ENCODE assay signal across 8 mouse cellular contexts in the genomic region with DNA sequence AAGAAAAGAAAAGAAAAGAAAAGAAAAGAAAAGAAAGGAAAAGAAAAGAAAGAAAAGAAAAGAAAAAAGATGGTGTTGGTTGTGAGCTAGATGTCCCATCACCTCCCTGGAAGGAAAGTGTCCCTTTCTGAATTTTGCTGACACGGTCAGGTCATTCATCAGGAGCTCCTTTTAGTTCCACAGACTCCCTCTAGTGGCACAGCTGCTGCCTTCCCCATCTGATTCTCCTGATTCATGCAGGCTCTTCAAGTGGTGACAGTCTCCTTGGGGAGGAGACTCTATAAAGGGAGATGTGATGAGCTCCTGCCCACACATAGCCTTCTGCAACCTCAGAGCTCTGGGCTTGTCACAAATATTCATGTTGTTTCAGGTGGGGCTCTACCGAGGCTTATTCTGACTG.
DNase-seq lines count a peak whose midpoint lies in the region; ATAC-seq and TF ChIP-seq lines count a peak whose summit lies in the region.
"Not testable (repeated sequence)": the region's sequence is repeated elsewhere in the genome, so short reads cannot be mapped to it uniquely, and the experiment has no call there.

No protein-coding gene starts in this region.

- not testable (repeated sequence) for H3K4me1 ChIP-seq in MEL (ENCODE audit: control insufficient read depth in 1 of 2, insufficient read depth in 2 of 2, low read length in 2 of 2); forebrain, postnatal 0 days (ENCODE audit: insufficient read depth); hindbrain, embryonic 14.5 days (replicated peaks; ENCODE audit: control insufficient read depth, insufficient read depth, low read length); lung, embryonic 14.5 days (ENCODE audit: insufficient read depth)

- H3K9me3 ChIP-seq in MEL (replicated peaks; ENCODE audit: insufficient read depth, low read length); forebrain, postnatal 0 days (ENCODE audit: low read length); hindbrain, embryonic 14.5 days (ENCODE audit: control insufficient read depth, low read length); lung, embryonic 14.5 days (ENCODE audit: low read depth, low read length): not testable (repeated sequence)

- TF ChIP-seq POLR2A in MEL (IDR thresholded peaks at IDR 0.05; ENCODE audit: control insufficient read depth in 1 of 2, insufficient read depth in 1 of 2, low read depth in 1 of 2, low read length in 2 of 2, poor library complexity in 1 of 2), result not testable (repeated sequence)

- H3K4me2 ChIP-seq in forebrain, postnatal 0 days (ENCODE audit: low read depth); hindbrain, embryonic 14.5 days (replicated peaks); lung, embryonic 14.5 days: not testable (repeated sequence)

- not testable (repeated sequence) for ATAC-seq in forebrain, postnatal 0 days; hindbrain, embryonic 14.5 days (ENCODE audit: low FRiP score); lung, embryonic 14.5 days (ENCODE audit: insufficient read depth)

- TF ChIP-seq CTCF in MEL (IDR thresholded peaks at IDR 0.05 in 2 of 3, conservative IDR thresholded peaks at IDR 0.05 in 1 of 3; ENCODE audit: control insufficient read depth in 1 of 3, insufficient read depth in 1 of 3, low read depth in 2 of 3, low read length in 3 of 3, poor library complexity in 1 of 3, severe bottlenecking in 1 of 3), result peak in 2 of 3 experiments; percentile 19 to 23; a peak in 3 of 6 replicates
- peak; percentile 35 for TF ChIP-seq CTCF in forebrain, postnatal 0 days (IDR thresholded peaks at IDR 0.05; ENCODE audit: low read depth)
- peak; percentile 40 for TF ChIP-seq CTCF in lung, embryonic 14.5 days (IDR thresholded peaks at IDR 0.05; ENCODE audit: low read depth)

- not testable (repeated sequence) for H3K4me3 ChIP-seq in MEL (ENCODE audit: control insufficient read depth in 1 of 2, insufficient read depth in 1 of 2, low read depth in 2 of 2, low read length in 2 of 2); forebrain, postnatal 0 days (ENCODE audit: low read depth, low read length); hindbrain, embryonic 14.5 days (replicated peaks; ENCODE audit: low read length); lung, embryonic 14.5 days (ENCODE audit: low read depth, low read length)

- H3K27ac ChIP-seq in MEL (ENCODE audit: control insufficient read depth, low read depth, low read length); forebrain, postnatal 0 days (ENCODE audit: low read depth, low read length); hindbrain, embryonic 14.5 days; lung, embryonic 14.5 days (ENCODE audit: low read depth): not testable (repeated sequence)

- not testable (repeated sequence) for TF ChIP-seq RAD21 in MEL (IDR thresholded peaks at IDR 0.05; ENCODE audit: low read depth, low read length)

- WGBS in forebrain, postnatal 0 days, result 33% methylated on average over 1 of the region's 2 CpGs
- 36% methylated on average over 1 of the region's 2 CpGs for WGBS in hindbrain, embryonic 14.5 days
- WGBS in lung, embryonic 14.5 days, result 29% methylated on average over 1 of the region's 2 CpGs

- DNase-seq in MEL (ENCODE audit: low read depth, low spot score), result peak; percentile 34
- peak; percentile 1 for DNase-seq in c-Kit-positive CD71-negative TER-119-negative erythroid progenitor cells, embryonic 14.5 days (ENCODE audit: low read depth)
- DNase-seq in forebrain, postnatal 0 days, result peak; percentile 8
- peak; percentile 23 for DNase-seq in hindbrain, embryonic 14.5 days (ENCODE audit: low spot score)
- DNase-seq in layer of hippocampus, adult 11-12 months (ENCODE audit: low spot score), result peak; percentile 34
- DNase-seq in lung, embryonic 14.5 days, result peak; percentile 43
- peak; percentile 38 for DNase-seq in right cerebral cortex, adult 18-20 months
- DNase-seq in urinary bladder, postnatal 14 days (ENCODE audit: low spot score), result peak; percentile 3

- H3K79me2 ChIP-seq in MEL (ENCODE audit: control insufficient read depth, insufficient read depth, low read length, poor library complexity), result not testable (repeated sequence)

- H3K36me3 ChIP-seq in MEL (ENCODE audit: control insufficient read depth in 1 of 2, insufficient read depth in 2 of 2, low read length in 2 of 2); forebrain, postnatal 0 days (ENCODE audit: insufficient read depth); hindbrain, embryonic 14.5 days (replicated peaks; ENCODE audit: control insufficient read depth, insufficient read depth); lung, embryonic 14.5 days (ENCODE audit: insufficient read depth): not testable (repeated sequence)

- H3K9ac ChIP-seq in MEL (ENCODE audit: control insufficient read depth, low read depth, low read length, poor library complexity, severe bottlenecking); forebrain, postnatal 0 days; hindbrain, embryonic 14.5 days; lung, embryonic 14.5 days: not testable (repeated sequence)

- TF ChIP-seq EP300 in MEL (IDR thresholded peaks at IDR 0.05; ENCODE audit: low read depth in 1 of 2, low read length in 2 of 2), result not testable (repeated sequence)

- H3K27me3 ChIP-seq in MEL (ENCODE audit: control insufficient read depth in 1 of 2, insufficient read depth in 2 of 2, low read length in 2 of 2); forebrain, postnatal 0 days (ENCODE audit: insufficient read depth, low read length); hindbrain, embryonic 14.5 days (ENCODE audit: control insufficient read depth, insufficient read depth, low read length); lung, embryonic 14.5 days (ENCODE audit: insufficient read depth, low read length): not testable (repeated sequence)

TF ChIP-seq in MEL, 35 proteins besides CTCF, POLR2A, EP300 and RAD21:
- peak; percentile 15 for TF ChIP-seq SMC3 (IDR thresholded peaks at IDR 0.05; ENCODE audit: low read depth, low read length)
